Mouse (Mus musculus) v-Abl transformed pro-B cells (cell line): ENCODE measurements around the gene Etnk1.

Source experiments
- in situ Hi-C, 2 experiments: fragments of 400-800 bp; cut with MboI; formaldehyde crosslinking; loops; one replicate each; pipeline ENCODE4 v1.15.1; 2025; ENCODE audit not compliant: unreplicated experiment in 2 of 2

Etnk1 gene

DNA sequence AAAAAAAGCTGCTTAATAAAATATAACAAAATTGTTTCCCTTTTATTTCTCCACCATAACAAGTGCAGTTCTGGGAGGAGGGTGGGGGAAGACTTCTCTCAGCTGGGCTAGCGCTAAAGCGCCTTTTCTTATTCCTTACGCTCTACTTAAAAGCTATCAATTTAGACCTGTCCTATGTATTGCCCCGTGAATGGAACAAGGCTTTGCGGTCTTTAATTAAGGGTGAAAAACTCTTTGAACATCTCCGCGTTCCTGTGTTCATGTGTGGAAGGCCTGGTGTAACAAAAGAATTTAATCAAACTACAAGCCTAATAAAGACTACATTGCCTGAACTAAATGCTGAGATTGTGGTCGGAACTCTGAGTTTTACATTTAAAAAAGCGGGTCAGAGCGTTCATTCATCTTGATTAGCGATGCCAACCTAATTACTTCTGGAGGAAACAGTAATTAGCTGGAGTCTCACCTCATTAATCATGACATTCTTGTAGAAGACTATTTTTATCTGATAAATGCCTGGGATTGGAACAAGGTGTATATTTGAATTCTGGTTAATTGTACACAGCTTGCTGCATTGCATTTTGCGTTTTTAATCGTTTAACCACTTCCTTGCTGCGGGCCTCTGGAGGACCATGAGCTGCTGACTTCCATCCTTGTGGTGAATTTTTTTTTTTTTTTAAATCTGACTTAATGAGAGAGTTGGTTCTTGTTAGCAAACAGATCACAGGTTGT, 93.7 kb downstream of the Etnk1 start:
- in situ Hi-C loops: no loop called here

DNA sequence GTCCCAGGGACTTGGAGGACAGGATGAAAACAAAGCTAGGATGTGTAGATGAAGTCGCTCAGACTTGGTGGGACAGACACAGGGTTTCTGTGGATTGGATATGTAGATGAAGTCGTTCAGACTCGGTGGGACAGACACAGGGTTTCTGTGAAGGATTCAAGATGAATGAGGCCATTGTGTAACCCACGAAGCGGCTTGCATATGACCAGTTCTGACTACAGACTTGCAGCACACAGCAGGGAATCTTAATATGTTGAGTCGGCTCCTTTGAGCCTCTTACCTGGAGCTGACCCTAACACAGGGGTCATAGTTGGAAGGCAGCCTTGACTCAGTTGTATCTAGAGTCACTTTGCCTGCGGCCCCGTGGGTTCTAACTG, 94.3 kb downstream of the Etnk1 start:
- in situ Hi-C loops: no loop called here

DNA sequence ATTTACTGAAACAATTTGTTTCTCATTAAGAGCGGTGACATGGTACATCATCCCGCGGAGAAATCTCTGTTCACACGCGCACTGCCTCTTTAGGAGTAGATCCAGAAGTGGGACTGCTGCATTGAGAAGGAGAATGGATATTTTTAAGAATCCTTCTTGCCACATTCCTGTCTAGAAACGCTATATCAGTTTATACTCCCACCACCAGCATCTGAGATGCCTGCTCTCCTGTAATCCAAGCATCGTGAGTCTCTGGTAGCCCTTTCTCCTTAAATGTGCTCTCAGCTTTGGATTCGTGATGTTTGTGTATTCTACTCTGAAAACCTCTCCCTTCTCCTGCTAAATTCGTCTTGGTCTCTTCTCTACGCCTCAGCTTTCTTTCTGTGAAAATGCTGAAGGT, 98.5 kb downstream of the Etnk1 start:
- in situ Hi-C loops: no loop called here

DNA sequence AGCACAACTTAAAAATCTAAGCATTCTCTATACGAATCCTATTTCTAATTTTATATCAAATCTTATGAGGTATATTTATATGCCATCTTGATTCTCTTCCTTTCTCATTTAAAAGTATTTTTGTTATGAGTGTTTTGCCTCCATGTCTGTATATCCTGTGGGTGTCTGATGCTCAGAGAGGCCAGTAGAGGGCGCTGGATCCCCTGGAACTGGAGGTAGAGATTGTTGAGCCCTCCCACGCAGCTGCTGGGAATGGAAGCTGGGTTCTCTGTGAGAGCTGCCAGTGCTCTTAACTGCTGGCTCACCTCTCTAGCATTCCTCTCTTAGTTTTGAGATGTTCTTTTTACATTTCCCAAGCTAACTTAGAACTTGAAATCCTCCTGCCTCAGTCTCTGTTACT, 112.2 kb downstream of the Etnk1 start:
- in situ Hi-C loops: no loop called here
